Mouse (Mus musculus) lung, adult 2 months (tissue): ENCODE results near the gene She. TPM values are rescaled to one million over a fixed set of nuclear protein-coding genes. Genes with fewer than 3 reads are reported as not detected.
"Not testable (repeated sequence)": the region's sequence is repeated elsewhere in the genome, so short reads cannot be mapped to it uniquely, and the experiment has no call there.

ENCODE experiments used
- DNase-seq: peaks from one replicate; pipeline ENCODE4 v3.0.0; 2022
- H3K4me1 ChIP-seq: fragments of 200-500 bp; 2 replicates; pipeline ENCODE4 v1.6.1; 2011; ENCODE audit warnings: low read length; ENCODE audit not compliant: control insufficient read depth, insufficient read depth
- H3K4me3 ChIP-seq: fragments of 200-500 bp; replicated peaks from 2 replicates; pipeline ENCODE3; 2011; ENCODE audit warnings: low read depth, mild to moderate bottlenecking, control low read depth, low read length; ENCODE audit errors: extremely low read depth
- CTCF ChIP-seq: fragments of 200-500 bp; IDR thresholded peaks from 2 replicates; pipeline ENCODE4 v1.5.1; 2011; ENCODE audit warnings: mild to moderate bottlenecking, low read length, control low read depth; ENCODE audit not compliant: insufficient read depth
- POLR2A ChIP-seq: fragments of 200-500 bp; IDR thresholded peaks from 2 replicates; pipeline ENCODE4 v1.6.1; 2011; ENCODE audit warnings: low read depth, mild to moderate bottlenecking, control low read depth, low read length, borderline replicate concordance; ENCODE audit errors: extremely low read depth
- WGBS: fragments of 180-500 bp; shearing (Covaris S2); methylation state at CpG from one replicate; pipeline ENCODE4 v1.1.7; 2018; 5-methylcytosine and 5-hydroxymethylcytosine counted together
- polyA plus RNA-seq: library from polyadenylated mRNA; depleted of rRNA; stranded (reverse); fragments of >200 nt; gene quantifications from 2 replicates; pipeline ENCODE4 v1.2.3, GENCODE M21; 2012

The She gene
- polyA plus RNA-seq, 1 experiment = 15.1 TPM

- peaks cover 5% of the 10 kb centered on the region for H3K4me1 ChIP-seq
- no peak for DNase-seq
- 28% methylated on average over 13 of the region's 13 CpGs for WGBS
- no peak for TF ChIP-seq POLR2A
- TF ChIP-seq CTCF = no peak
- H3K4me3 ChIP-seq = no peak overlapping the region
These were observed 31.7 kb upstream of the She start for GRCm38 (mm10) chr3:89799476-89799875.

DNA sequence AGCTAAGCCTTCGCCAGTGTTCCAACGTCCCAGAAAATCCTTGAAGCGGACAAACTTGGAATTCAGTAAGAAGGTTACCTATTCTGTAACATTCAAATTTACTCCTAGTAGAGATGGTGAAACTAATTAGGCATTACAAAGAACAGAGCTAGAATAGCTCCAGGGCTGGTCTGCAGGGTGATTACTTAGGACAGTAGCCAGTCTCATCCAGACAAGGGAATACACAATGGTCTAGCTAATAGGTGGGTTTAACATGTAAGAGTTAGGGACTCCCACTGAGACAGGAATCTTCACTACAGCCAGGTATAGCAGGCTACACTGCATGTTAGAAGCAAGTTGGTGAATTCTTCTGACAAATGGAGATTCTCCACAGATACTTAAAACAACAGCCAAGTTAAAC lies 31.1 kb upstream of the She start:
- not testable (repeated sequence) for H3K4me1 ChIP-seq, H3K4me3 ChIP-seq, DNase-seq
- WGBS = 77% methylated on average over 3 of the region's 3 CpGs

DNA sequence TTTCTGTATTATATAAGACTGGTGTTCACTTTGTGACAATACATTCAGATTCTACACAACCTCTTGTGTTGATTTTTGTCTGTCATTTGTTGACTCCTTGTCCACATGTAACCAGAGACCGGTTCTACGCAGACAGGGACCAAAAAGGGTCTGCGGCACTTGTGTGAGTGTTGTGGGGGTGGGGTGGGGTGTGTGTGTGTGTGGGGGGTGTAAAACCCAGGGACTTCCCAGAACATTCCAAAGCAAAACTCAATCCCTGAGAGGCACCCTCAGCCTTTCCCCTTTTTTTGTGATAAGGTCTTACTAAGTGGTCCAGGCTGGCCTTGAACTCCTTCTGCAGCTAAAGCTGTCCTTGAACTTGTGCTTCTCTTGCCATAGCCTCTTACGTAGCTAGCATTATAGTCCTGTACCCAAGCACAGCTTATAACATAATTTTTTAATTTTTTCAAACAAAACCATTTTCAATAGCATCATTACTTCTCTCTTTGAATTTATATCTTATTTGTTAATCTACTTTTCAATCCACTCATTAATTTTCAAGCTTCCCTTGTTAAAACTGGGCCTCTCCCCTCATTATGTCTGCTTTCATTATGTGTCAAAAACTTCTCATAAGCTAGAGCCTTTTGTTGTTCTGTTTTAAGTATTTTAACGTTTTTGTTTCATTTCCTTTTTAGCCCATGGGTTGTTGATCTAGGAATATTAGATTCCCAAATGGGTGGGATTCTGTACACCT lies 30.2 kb upstream of the She start:
- WGBS = 67% methylated on average over 5 of the region's 5 CpGs
- no peak overlapping the region for H3K4me3 ChIP-seq
- DNase-seq = no peak
- no peak for TF ChIP-seq POLR2A
- TF ChIP-seq CTCF = no peak
- H3K4me1 ChIP-seq = peaks cover 5% of the 10 kb centered on the region

- TF ChIP-seq CTCF = no peak
- TF ChIP-seq POLR2A = no peak
- WGBS = 3% methylated on average over 3 of the region's 3 CpGs
- Histone ChIP-seq H3K4me3 (no peak overlapping the region), H3K4me1 (peaks cover 5% of the 10 kb centered on the region)
- DNase-seq = no peak
These were observed 29.7 kb upstream of the She start for GRCm38 (mm10) chr3:89801507-89801847.

DNA sequence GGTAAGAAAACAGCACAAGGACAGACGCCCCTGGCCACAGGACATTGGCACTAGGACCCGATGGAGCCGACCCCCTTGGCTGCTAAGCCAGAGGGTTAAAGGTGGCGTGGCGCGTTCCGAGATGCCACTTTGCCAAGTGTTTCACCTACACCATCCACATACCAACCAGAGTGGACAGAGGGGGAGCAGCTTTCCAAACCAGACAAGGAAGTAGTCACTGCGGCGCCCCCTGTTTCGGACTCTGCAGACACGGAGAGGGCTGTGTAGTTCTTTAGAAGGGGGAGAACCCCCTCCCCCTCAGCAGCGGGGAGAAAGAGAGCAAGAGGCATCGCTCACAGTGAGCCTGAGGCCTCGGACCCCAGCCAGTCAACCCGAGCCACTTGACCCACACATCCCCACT lies 28.3 kb upstream of the She start:
- Histone ChIP-seq H3K4me1 (peaks cover 5% of the 10 kb centered on the region), H3K4me3 (no peak overlapping the region)
- DNase-seq = no peak
- WGBS = 73% methylated on average over 15 of the region's 15 CpGs
- no peak for TF ChIP-seq POLR2A
- TF ChIP-seq CTCF = no peak

DNA sequence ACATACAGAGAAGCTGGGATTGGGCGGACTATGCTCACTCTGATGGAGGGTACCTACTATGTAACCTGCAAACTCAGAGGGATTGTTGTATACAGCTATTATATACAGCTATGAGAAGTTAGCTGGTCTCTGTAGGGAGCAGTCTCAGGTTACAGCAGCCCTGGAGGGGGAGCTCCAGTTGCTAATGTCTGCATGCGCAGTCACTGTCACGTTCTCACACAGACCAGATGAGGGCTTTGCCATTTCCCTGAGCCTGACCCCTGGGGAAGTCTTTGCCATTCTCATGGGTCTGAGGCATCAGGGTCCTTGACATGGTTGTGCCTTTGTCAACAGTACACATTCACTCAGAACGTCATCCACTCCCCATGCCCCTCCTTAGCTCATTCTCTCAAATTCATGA lies 26.0 kb upstream of the She start:
- no peak for DNase-seq
- Histone ChIP-seq H3K4me3 (no peak overlapping the region), H3K4me1 (peaks cover 5% of the 10 kb centered on the region)
- WGBS = 52% methylated on average over 4 of the region's 4 CpGs
- TF ChIP-seq POLR2A = no peak
- TF ChIP-seq CTCF = no peak

DNA sequence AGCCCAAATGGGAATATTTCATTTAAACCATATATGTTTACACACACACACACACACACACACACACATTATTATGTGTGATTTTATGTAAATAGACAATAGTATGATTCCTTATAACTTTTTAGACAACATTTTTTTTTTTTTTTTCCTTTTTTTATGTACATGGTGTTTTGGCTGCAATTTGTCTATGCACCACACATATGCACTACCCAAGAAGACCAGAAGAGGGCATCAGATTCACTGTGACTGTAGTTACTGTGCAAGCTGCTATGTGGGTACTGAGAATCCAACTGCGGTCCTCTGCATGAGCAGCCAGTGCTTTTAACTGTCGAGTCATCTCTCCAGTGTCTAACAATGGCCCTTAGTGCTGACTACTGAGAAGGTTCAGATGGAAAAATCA lies 24.4 kb upstream of the She start:
- H3K4me3 ChIP-seq = no peak overlapping the region
- no peak for DNase-seq
- TF ChIP-seq CTCF = 0 out of 2 replicates have a peak, but pooled peaks have one; percentile 7
- no peak for TF ChIP-seq POLR2A
- WGBS = 95% methylated on average over 2 of the region's 2 CpGs
- peaks cover 2% of the 10 kb centered on the region for H3K4me1 ChIP-seq

DNA sequence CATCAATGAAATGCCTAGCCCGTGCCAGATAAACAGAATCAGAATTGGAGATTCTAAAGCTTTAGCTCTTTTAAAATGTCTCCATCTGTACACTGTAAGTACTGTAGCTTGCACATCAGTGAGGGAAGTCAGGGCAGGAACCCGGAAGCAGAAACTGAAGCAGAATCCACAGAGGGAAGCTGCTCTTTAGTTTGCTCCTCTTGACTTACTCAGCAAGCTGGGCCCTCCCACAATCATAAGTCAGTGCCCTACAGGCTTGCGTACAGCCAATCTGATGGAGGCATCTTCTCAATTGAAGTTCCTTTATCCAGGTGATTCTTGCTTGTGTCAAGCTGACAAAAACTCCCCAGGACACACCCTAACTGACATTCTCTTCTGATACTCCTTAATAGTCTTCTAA lies 24.0 kb upstream of the She start:
- no peak for DNase-seq
- H3K4me3 ChIP-seq = no peak overlapping the region
- WGBS = 90% methylated on average over 3 of the region's 3 CpGs
- H3K4me1 ChIP-seq = no peaks in the 10 kb centered on the region
- TF ChIP-seq CTCF = no peak
- no peak for TF ChIP-seq POLR2A

GRCm38 (mm10) chr3:89807881-89808280 lies 23.3 kb upstream of the She start:
- H3K4me1 ChIP-seq = no peaks in the 10 kb centered on the region
- TF ChIP-seq POLR2A (no peak), CTCF (no peak)
- no peak for DNase-seq

DNA sequence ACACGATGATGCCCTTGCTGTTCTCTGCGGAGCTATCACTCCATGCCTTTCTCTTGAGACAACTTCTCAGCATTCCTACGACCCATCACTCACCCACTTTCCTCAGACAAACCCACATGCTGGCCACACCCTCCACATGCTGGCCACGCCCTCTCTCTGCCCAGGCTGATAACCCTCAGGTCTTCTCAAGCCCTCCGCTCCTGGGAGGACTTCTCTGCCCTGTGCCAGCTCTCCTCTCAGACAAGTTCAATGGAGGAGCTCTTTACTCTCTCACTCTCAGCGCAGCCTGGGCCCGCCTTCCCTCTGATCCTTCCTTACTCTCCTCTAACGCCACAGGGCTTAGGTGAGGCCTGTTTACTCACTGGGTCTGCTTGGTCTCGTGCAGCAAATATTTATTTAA lies 22.5 kb upstream of the She start:
- TF ChIP-seq CTCF = no peak
- no peak for TF ChIP-seq POLR2A
- 49% methylated on average over 9 of the region's 9 CpGs for WGBS
- no peak for DNase-seq
- H3K4me3 ChIP-seq = no peak overlapping the region
- no peaks in the 10 kb centered on the region for H3K4me1 ChIP-seq

More at GRCm38 (mm10) chr3:89807881-89808280, 23.3 kb upstream of the She start:
- WGBS = 65% methylated on average over 5 of the region's 5 CpGs
- H3K4me3 ChIP-seq = no peak overlapping the region

DNA sequence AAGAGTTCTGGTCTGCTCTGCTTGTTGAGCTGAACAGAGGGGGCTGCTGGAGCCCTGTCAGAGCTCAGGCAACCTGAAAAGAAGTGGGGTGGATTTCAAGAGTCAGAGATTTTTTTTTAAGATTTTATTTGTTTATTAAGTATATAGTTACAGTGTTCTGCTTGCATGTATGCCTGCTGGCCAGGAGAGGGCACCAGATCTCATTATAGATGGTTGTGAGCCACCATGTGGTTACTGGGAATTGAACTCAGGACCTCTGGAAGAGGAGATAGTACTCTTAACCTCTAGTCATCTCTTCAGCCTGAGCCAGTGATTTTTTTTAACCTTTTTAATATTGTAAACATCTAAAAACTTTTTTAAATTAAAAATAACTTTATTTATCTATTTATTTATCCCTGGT lies 20.3 kb upstream of the She start:
- no peak for TF ChIP-seq POLR2A
- TF ChIP-seq CTCF = 0 out of 2 replicates have a peak, but pooled peaks have one; percentile 7
- DNase-seq = no peak
- Histone ChIP-seq H3K4me3 (no peak overlapping the region), H3K4me1 (no peaks in the 10 kb centered on the region)
